Mouse (Mus musculus): Measurements from ENCODE around the gene Polg2. TPM values are rescaled to one million over a fixed set of nuclear protein-coding genes. Genes with fewer than 3 reads are reported as not detected.

The Polg2 gene
- polyA plus RNA-seq, 1 experiment: 4.4 TPM

DNA sequence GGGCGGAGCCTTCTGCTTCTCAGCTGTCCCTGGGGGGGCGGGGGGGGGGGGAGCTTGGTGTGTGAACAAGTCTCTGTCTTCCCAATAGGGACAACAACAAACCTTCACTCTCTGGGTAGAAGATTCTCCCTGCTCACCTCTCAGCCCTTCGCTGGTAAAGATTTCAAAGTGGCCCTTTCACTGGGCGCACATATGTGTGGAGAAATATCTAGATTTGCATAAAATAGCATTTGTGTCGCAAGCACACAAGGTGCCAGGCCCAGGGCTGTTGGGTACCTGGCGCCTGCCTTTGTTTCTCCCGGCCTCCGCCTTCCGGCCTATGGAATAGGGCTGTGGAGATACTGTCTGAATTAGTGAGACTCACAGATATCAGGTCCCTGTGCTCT is 16.5 kb downstream of the Polg2 start:
- Histone ChIP-seq H3K4me2 (ENCODE audit: low read depth) (no peak overlapping the region), H3K4me3 (no peak overlapping the region), H3K79me2 (ENCODE audit: control insufficient read depth, insufficient read depth) (no peaks in the 10 kb centered on the region), H3K27me3 (ENCODE audit: control insufficient read depth, insufficient read depth, insufficient read length) (no peaks in the 10 kb centered on the region), H3ac (ENCODE audit: control insufficient read depth, insufficient read length) (no peak overlapping the region), H3K36me3 (ENCODE audit: control insufficient read depth, insufficient read depth) (peaks cover 17% of the 10 kb centered on the region)
- TF ChIP-seq REST (IDR thresholded peaks at IDR 0.05; ENCODE audit: insufficient read depth, insufficient read length): no peak
- TF ChIP-seq MYOD1 (IDR thresholded peaks at IDR 0.05; ENCODE audit: control insufficient read depth in 1 of 3, insufficient read length in 2 of 3, low read depth in 2 of 3): no peak
- no peak for TF ChIP-seq MYOG (IDR thresholded peaks at IDR 0.05; ENCODE audit: control insufficient read depth in 1 of 3, insufficient read depth in 1 of 3, insufficient read length in 2 of 3, low read depth in 2 of 3)
- no peak for TF ChIP-seq TCF12 (IDR thresholded peaks at IDR 0.05; ENCODE audit: insufficient read depth, poor library complexity, severe bottlenecking)
- TF ChIP-seq POLR2AphosphoS2 (IDR thresholded peaks at IDR 0.05; ENCODE audit: insufficient read length, low read depth): no peak
- no peak for TF ChIP-seq USF1 (IDR thresholded peaks at IDR 0.05; ENCODE audit: low read depth)

DNA sequence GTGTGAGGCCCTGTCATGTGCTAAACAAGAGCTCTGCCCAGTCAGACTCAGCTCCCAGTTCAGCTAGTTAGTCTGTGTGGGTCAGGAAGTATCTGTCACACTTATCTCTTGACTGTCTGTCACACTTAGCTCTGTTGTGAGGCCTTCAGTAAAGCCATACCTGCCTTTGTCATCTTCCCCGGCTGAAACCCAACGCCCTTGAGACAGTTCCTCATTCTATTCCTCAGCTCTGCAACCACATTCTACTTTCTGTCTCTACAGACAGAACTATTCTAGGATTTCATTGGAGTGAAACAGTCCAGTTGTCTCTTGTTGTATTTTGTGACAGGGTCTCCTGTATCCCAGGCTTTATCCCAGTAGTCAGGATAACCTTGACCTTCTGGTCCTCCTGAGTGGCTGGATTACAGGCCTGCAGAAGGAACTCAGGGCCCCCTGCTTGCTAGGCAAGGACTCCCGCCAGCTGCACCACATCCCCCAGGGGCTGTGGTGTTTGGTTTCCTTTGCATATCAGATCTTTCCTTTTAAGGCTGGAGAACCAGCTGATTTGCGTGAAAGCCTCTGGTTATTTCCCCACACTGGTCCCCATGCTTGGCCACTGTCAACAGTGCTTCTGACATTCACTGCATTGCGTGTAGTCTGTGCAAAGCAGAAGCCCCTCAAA is 17.1 kb downstream of the Polg2 start:
- peak; percentile 88 for TF ChIP-seq SRF (IDR thresholded peaks at IDR 0.05; ENCODE audit: control insufficient read depth, insufficient read length, low read depth)
- TF ChIP-seq MYOG (IDR thresholded peaks at IDR 0.05; ENCODE audit: control insufficient read depth in 1 of 3, insufficient read depth in 1 of 3, insufficient read length in 2 of 3, low read depth in 2 of 3): peak in 1 of 3 experiments; percentile 24
- no peak for TF ChIP-seq POLR2AphosphoS2 (IDR thresholded peaks at IDR 0.05; ENCODE audit: insufficient read length, low read depth)

DNA sequence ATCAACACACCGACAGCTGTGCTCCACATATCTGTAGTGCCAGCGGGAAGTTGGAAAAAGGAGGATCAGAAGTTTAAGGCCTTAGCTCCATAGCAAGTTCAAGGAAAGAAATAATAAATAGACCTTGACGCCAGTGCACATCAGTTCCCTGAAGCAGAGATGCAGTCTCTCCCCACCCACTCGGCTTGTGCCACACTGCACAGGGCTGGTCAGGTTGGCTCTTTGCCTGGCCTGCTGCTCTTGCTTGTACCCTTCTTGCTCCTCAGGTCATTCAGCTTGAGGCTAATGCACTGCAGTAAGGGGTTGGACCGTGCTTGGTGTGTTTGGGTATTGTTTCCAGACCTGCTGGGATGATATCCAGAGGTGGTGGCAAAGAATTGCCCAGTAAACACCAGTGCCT is 18.8 kb downstream of the Polg2 start:
- no peaks in the 10 kb centered on the region for H3K79me2 ChIP-seq (ENCODE audit: control insufficient read depth, insufficient read depth)
- TF ChIP-seq E2F4 (IDR thresholded peaks at IDR 0.05; ENCODE audit: insufficient read depth) (no peak), CEBPB (IDR thresholded peaks at IDR 0.05; ENCODE audit: insufficient read depth, poor library complexity, severe bottlenecking) (no peak), USF1 (IDR thresholded peaks at IDR 0.05; ENCODE audit: low read depth) (no peak), MYOG (IDR thresholded peaks at IDR 0.05; ENCODE audit: control insufficient read depth in 1 of 3, insufficient read depth in 1 of 3, insufficient read length in 2 of 3, low read depth in 2 of 3) (no peak), MAX (IDR thresholded peaks at IDR 0.05; ENCODE audit: low read depth) (no peak), MYOD1 (IDR thresholded peaks at IDR 0.05; ENCODE audit: control insufficient read depth in 1 of 3, insufficient read length in 2 of 3, low read depth in 2 of 3) (no peak), POLR2AphosphoS2 (IDR thresholded peaks at IDR 0.05; ENCODE audit: insufficient read length, low read depth) (no peak), TCF12 (IDR thresholded peaks at IDR 0.05; ENCODE audit: insufficient read depth, poor library complexity, severe bottlenecking) (no peak), TCF3 (IDR thresholded peaks at IDR 0.05; ENCODE audit: insufficient read length, low read depth) (no peak), SRF (IDR thresholded peaks at IDR 0.05; ENCODE audit: control insufficient read depth, insufficient read length, low read depth) (no peak), REST (IDR thresholded peaks at IDR 0.05; ENCODE audit: insufficient read depth, insufficient read length) (no peak), POLR2A (IDR thresholded peaks at IDR 0.05; ENCODE audit: insufficient read length, low read depth) (no peak)
- no peak overlapping the region for H3K4me2 ChIP-seq (ENCODE audit: low read depth)
- no peak overlapping the region for H3K4me3 ChIP-seq
- H3K27me3 ChIP-seq (ENCODE audit: control insufficient read depth, insufficient read depth, insufficient read length): no peaks in the 10 kb centered on the region
- H3K36me3 ChIP-seq (ENCODE audit: control insufficient read depth, insufficient read depth): peaks cover 5% of the 10 kb centered on the region
- H3ac ChIP-seq (ENCODE audit: control insufficient read depth, insufficient read length): no peak overlapping the region

More for the DNA sequence above, 17.1 kb downstream of the Polg2 start:
- H3K27me3 ChIP-seq (ENCODE audit: control insufficient read depth, insufficient read depth, insufficient read length): no peaks in the 10 kb centered on the region
- H3K4me3 ChIP-seq: no peak overlapping the region
- no peak overlapping the region for H3ac ChIP-seq (ENCODE audit: control insufficient read depth, insufficient read length)
- H3K4me2 ChIP-seq (ENCODE audit: low read depth): no peak overlapping the region
- H3K79me2 ChIP-seq (ENCODE audit: control insufficient read depth, insufficient read depth): no peaks in the 10 kb centered on the region
- H3K36me3 ChIP-seq (ENCODE audit: control insufficient read depth, insufficient read depth): peaks cover 12% of the 10 kb centered on the region

DNA sequence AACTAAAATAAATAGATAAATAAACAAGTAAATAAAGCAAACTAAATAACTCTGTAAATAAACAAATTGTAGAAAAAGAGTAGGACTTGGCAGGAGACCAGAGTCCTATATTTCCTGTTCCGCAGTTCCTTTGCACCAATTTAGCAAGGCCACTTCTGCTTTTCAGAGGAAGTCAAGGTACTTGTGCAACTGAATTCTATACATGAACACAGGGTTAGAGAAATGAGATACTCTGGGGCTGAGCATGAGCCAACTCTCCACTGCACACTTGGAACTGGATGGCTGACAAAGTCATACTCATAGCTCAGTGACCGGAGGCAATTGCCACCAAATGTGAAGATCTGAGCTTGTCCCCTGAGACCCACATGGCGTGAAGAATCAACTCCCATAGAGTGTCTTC is 20.3 kb downstream of the Polg2 start:
- no peak overlapping the region for H3K4me3 ChIP-seq
- no peaks in the 10 kb centered on the region for H3K79me2 ChIP-seq (ENCODE audit: control insufficient read depth, insufficient read depth)
- no peaks in the 10 kb centered on the region for H3K36me3 ChIP-seq (ENCODE audit: control insufficient read depth, insufficient read depth)
- H3K4me2 ChIP-seq (ENCODE audit: low read depth): no peak overlapping the region
- no peak for TF ChIP-seq USF1 (IDR thresholded peaks at IDR 0.05; ENCODE audit: low read depth)
- no peaks in the 10 kb centered on the region for H3K27me3 ChIP-seq (ENCODE audit: control insufficient read depth, insufficient read depth, insufficient read length)
- H3ac ChIP-seq (ENCODE audit: control insufficient read depth, insufficient read length): no peak overlapping the region

DNA sequence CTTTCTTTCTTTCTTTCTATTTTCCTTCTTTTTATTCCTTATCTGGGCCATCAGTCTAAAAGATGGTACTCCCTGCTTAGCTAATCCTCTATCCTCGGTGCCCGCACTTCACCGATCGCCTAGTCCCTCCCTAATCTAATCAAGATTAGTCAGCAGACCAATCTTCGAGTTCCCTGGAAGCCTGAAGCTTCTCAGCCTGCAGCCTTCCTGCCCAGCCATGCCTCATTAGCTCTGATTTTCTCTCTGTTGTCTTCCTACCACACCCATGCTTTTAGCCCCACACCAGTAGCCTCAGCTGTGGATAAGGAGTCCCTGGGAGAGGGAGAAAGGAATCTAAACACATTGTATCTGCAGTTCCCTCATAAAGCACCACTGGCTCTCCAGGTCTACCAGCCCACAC is 23.8 kb downstream of the Polg2 start:
- Histone ChIP-seq H3K27me3 (ENCODE audit: control insufficient read depth, insufficient read depth, insufficient read length) (no peaks in the 10 kb centered on the region), H3ac (ENCODE audit: control insufficient read depth, insufficient read length) (no peak overlapping the region), H3K4me2 (ENCODE audit: low read depth) (no peak overlapping the region), H3K4me3 (no peak overlapping the region), H3K79me2 (ENCODE audit: control insufficient read depth, insufficient read depth) (no peaks in the 10 kb centered on the region), H3K36me3 (ENCODE audit: control insufficient read depth, insufficient read depth) (no peaks in the 10 kb centered on the region)
- TF ChIP-seq TCF3 (IDR thresholded peaks at IDR 0.05; ENCODE audit: insufficient read length, low read depth) (no peak), MYOD1 (IDR thresholded peaks at IDR 0.05; ENCODE audit: control insufficient read depth in 1 of 3, insufficient read length in 2 of 3, low read depth in 2 of 3) (no peak), USF1 (IDR thresholded peaks at IDR 0.05; ENCODE audit: low read depth) (no peak), TCF12 (IDR thresholded peaks at IDR 0.05; ENCODE audit: insufficient read depth, poor library complexity, severe bottlenecking) (no peak), POLR2AphosphoS2 (IDR thresholded peaks at IDR 0.05; ENCODE audit: insufficient read length, low read depth) (no peak), E2F4 (IDR thresholded peaks at IDR 0.05; ENCODE audit: insufficient read depth) (no peak), MYOG (IDR thresholded peaks at IDR 0.05; ENCODE audit: control insufficient read depth in 1 of 3, insufficient read depth in 1 of 3, insufficient read length in 2 of 3, low read depth in 2 of 3) (no peak), SRF (IDR thresholded peaks at IDR 0.05; ENCODE audit: control insufficient read depth, insufficient read length, low read depth) (no peak), MAX (IDR thresholded peaks at IDR 0.05; ENCODE audit: low read depth) (no peak), REST (IDR thresholded peaks at IDR 0.05; ENCODE audit: insufficient read depth, insufficient read length) (no peak), CEBPB (IDR thresholded peaks at IDR 0.05; ENCODE audit: insufficient read depth, poor library complexity, severe bottlenecking) (no peak), POLR2A (IDR thresholded peaks at IDR 0.05; ENCODE audit: insufficient read length, low read depth) (no peak)
